Mouse (Mus musculus) CH12.LX (cell line): ENCODE measurements at regions not wholly inside any gene's neighbourhood (a gene's known extent, or its start where the extent isn't known, plus 50 kb on each side); places are given as distances from the start of the nearest gene placed in this dataset.

Experiments used
- CHD2 ChIP-seq: IDR thresholded peaks from 2 replicates; pipeline ENCODE4 v1.6.1; 2011; ENCODE audit warnings: low read length, improper control_type of control experiment
- CTCF ChIP-seq, 2 experiments: IDR thresholded peaks in 1 of 2; conservative IDR thresholded peaks in 1 of 2; 2 replicates each; pipeline ENCODE4 v1.5.1; 2011 to 2012; ENCODE audit warnings: low read depth in 2 of 2, low read length in 2 of 2, improper control_type of control experiment in 1 of 2, inconsistent platforms in 1 of 2, mild to moderate bottlenecking in 1 of 2, moderate library complexity in 1 of 2
- EP300 ChIP-seq: IDR thresholded peaks from 2 replicates; pipeline ENCODE4 v1.6.1; 2011; ENCODE audit warnings: low read length, improper control_type of control experiment
- GABPA ChIP-seq: IDR thresholded peaks from 2 replicates; pipeline ENCODE4 v1.6.1; 2012; ENCODE audit warnings: low read depth, low read length, improper control_type of control experiment, inconsistent platforms; ENCODE audit not compliant: insufficient replicate concordance
- JUND ChIP-seq: conservative IDR thresholded peaks from 2 replicates; pipeline ENCODE4 v1.6.1; 2011; ENCODE audit warnings: low read depth, low read length, improper control_type of control experiment
- MAX ChIP-seq: IDR thresholded peaks from 2 replicates; pipeline ENCODE4 v1.6.1; 2011; ENCODE audit warnings: low read length, improper control_type of control experiment
- NELFE ChIP-seq: IDR thresholded peaks from 2 replicates; pipeline ENCODE4 v1.6.1; 2011; ENCODE audit warnings: low read depth, low read length, improper control_type of control experiment
- POLR2A ChIP-seq: IDR thresholded peaks from 2 replicates; pipeline ENCODE4 v1.6.1; 2011; ENCODE audit warnings: low read depth, mild to moderate bottlenecking, improper control_type of control experiment, low read length
- POLR2AphosphoS2 ChIP-seq: IDR thresholded peaks from 2 replicates; pipeline ENCODE4 v1.6.1; 2011; ENCODE audit warnings: low read depth, low read length, improper control_type of control experiment
- TCF12 ChIP-seq: IDR thresholded peaks from 2 replicates; pipeline ENCODE4 v1.6.1; 2014; ENCODE audit warnings: low read depth, mild to moderate bottlenecking, inconsistent platforms, low read length, improper control_type of control experiment
- UBTF ChIP-seq: IDR thresholded peaks from 2 replicates; pipeline ENCODE4 v1.6.1; 2012; ENCODE audit warnings: low read depth, mild to moderate bottlenecking, inconsistent platforms, low read length, improper control_type of control experiment, moderate library complexity
- ZC3H11A ChIP-seq: IDR thresholded peaks from 2 replicates; pipeline ENCODE4 v1.6.1; 2012; ENCODE audit warnings: low read depth, mild to moderate bottlenecking, inconsistent platforms, low read length, improper control_type of control experiment

DNA sequence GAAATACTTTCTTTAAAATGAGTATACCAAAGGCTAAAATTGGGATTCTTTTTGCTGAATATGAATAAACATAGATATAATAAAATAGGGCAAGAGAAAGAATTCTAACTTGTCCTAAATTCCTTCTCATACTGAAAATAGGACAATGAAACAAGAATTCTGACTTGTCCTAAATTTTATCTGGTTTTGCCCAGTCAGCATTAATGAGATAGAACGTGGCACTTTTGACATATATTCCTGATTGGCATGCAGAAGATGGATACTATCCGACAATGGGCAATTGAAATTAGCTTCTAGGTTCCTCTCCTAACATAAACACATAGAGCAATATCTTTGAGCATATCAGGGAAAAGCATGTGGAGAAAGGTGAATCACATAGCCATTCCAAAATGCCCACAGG, 1090.2 kb upstream of the Cdh8 start:
- TF ChIP-seq CHD2: no peak
- TF ChIP-seq GABPA: no peak
- no peak for TF ChIP-seq ZC3H11A
- no peak for TF ChIP-seq CTCF (conservative IDR thresholded peaks at IDR 0.05 in 1 of 2, IDR thresholded peaks at IDR 0.05 in 1 of 2; ENCODE audit: low read depth in 2 of 2, low read length in 2 of 2)
- TF ChIP-seq UBTF: no peak
- TF ChIP-seq JUND: no peak
- no peak for TF ChIP-seq POLR2AphosphoS2
- TF ChIP-seq MAX: no peak
- TF ChIP-seq TCF12: no peak
- TF ChIP-seq EP300: no peak
- TF ChIP-seq POLR2A: no peak
- TF ChIP-seq NELFE: no peak
